ENCODE assay signal across 8 mouse cellular contexts in the genomic region with DNA sequence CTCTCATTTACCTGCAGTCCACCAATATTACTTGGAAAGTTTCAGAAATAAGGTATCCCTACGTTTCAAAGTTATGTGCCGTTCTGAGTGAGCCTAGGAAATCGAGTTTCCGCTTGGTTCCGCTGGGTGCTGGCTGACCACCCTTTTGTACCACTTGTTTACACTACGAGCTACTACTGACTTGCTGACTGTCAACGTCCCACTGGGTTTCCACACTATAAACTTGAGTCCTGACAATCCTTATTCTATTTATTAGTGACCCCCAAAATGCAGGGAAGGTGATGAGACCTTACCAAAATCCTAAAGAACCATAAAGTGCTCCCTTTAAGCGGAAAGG. TPM values are rescaled to one million over a fixed set of nuclear protein-coding genes. Genes with fewer than 3 reads are reported as not detected.
DNase-seq lines count a peak whose midpoint lies in the region; ATAC-seq and TF ChIP-seq lines count a peak whose summit lies in the region.

No protein-coding gene starts in this region.

- WGBS in heart, embryonic 13.5 days: 10% methylated on average over 8 of the region's 8 CpGs
- WGBS in hindbrain, embryonic 11.5 days: 9% methylated on average over 8 of the region's 8 CpGs

- no peaks in the 10 kb centered on the region for H3K9me3 ChIP-seq in heart, embryonic 13.5 days
- H3K9me3 ChIP-seq in MEL (replicated peaks; ENCODE audit: insufficient read depth, low read length): no peaks in the 10 kb centered on the region
- no peaks in the 10 kb centered on the region for H3K9me3 ChIP-seq in hindbrain, embryonic 11.5 days (ENCODE audit: control insufficient read depth, low read length)

- H3K36me3 ChIP-seq in heart, embryonic 13.5 days: no peaks in the 10 kb centered on the region
- peaks cover 0 to 16% of the 10 kb centered on the region in 2 experiments; a peak in 3 of 4 replicates for H3K36me3 ChIP-seq in MEL (ENCODE audit: control insufficient read depth in 1 of 2, insufficient read depth in 2 of 2, low read length in 2 of 2)
- H3K36me3 ChIP-seq in hindbrain, embryonic 11.5 days (ENCODE audit: control insufficient read depth, insufficient read depth, low read length): no peaks in the 10 kb centered on the region

- H3K4me3 ChIP-seq in heart, embryonic 13.5 days: peak overlapping the region; percentile 97
- peak overlapping the region; percentile 69 to 98 for H3K4me3 ChIP-seq in MEL (ENCODE audit: control insufficient read depth in 1 of 2, insufficient read depth in 1 of 2, low read depth in 2 of 2, low read length in 2 of 2)
- H3K4me3 ChIP-seq in hindbrain, embryonic 11.5 days (ENCODE audit: low read depth, low read length): peak overlapping the region; percentile 94

- peak overlapping the region; percentile 94 for H3K27ac ChIP-seq in heart, embryonic 13.5 days (replicated peaks)
- peak overlapping the region; percentile 91 for H3K27ac ChIP-seq in MEL (ENCODE audit: control insufficient read depth, low read depth, low read length)
- no peak overlapping the region for H3K27ac ChIP-seq in hindbrain, embryonic 11.5 days (ENCODE audit: low read depth, low read length)

- no peak for TF ChIP-seq RAD21 in MEL (IDR thresholded peaks at IDR 0.05; ENCODE audit: low read depth, low read length)

- peak overlapping the region; percentile 98 for H3K9ac ChIP-seq in heart, embryonic 13.5 days
- peak overlapping the region; percentile 94 for H3K9ac ChIP-seq in MEL (ENCODE audit: control insufficient read depth, low read depth, low read length, poor library complexity, severe bottlenecking)
- H3K9ac ChIP-seq in hindbrain, embryonic 11.5 days (ENCODE audit: low read depth, low read length): peak overlapping the region; percentile 99

- ATAC-seq in heart, embryonic 13.5 days (ENCODE audit: extremely low read depth, insufficient number of reproducible peaks, low FRiP score, low TSS enrichment): no peak
- peak; percentile 66 for ATAC-seq in hindbrain, embryonic 11.5 days (ENCODE audit: low FRiP score)
- ATAC-seq in megakaryocyte-erythroid progenitor cell, adult 5-6 weeks (replicated peaks; ENCODE audit: low FRiP score, low TSS enrichment, poor library complexity, severe bottlenecking): peak; percentile 54

- H3K4me2 ChIP-seq in heart, embryonic 13.5 days: peak overlapping the region; percentile 77
- peak overlapping the region; percentile 53 for H3K4me2 ChIP-seq in hindbrain, embryonic 11.5 days (replicated peaks; ENCODE audit: low read depth, low read length)

- TF ChIP-seq POLR2A in MEL (IDR thresholded peaks at IDR 0.05; ENCODE audit: control insufficient read depth in 1 of 2, insufficient read depth in 1 of 2, low read depth in 1 of 2, low read length in 2 of 2, poor library complexity in 1 of 2): no peak

- H3K4me1 ChIP-seq in heart, embryonic 13.5 days: peaks cover 16% of the 10 kb centered on the region
- peaks cover 0 to 6% of the 10 kb centered on the region in 2 experiments; a peak in 2 of 4 replicates for H3K4me1 ChIP-seq in MEL (ENCODE audit: control insufficient read depth in 1 of 2, insufficient read depth in 2 of 2, low read length in 2 of 2)
- H3K4me1 ChIP-seq in hindbrain, embryonic 11.5 days (replicated peaks; ENCODE audit: control insufficient read depth, insufficient read depth, low read length): peaks cover 4% of the 10 kb centered on the region; the same call in 1 of the 2 replicates

- no peak for TF ChIP-seq EP300 in MEL (IDR thresholded peaks at IDR 0.05; ENCODE audit: low read depth in 1 of 2, low read length in 2 of 2)

- H3K27me3 ChIP-seq in heart, embryonic 13.5 days (replicated peaks): no peaks in the 10 kb centered on the region
- no peaks in the 10 kb centered on the region for H3K27me3 ChIP-seq in MEL (ENCODE audit: control insufficient read depth in 1 of 2, insufficient read depth in 2 of 2, low read length in 2 of 2)
- no peaks in the 10 kb centered on the region for H3K27me3 ChIP-seq in hindbrain, embryonic 11.5 days (ENCODE audit: control insufficient read depth, insufficient read depth, low read length)

- no peak for TF ChIP-seq CTCF in MEL (IDR thresholded peaks at IDR 0.05 in 2 of 3, conservative IDR thresholded peaks at IDR 0.05 in 1 of 3; ENCODE audit: control insufficient read depth in 1 of 3, insufficient read depth in 1 of 3, low read depth in 2 of 3, low read length in 3 of 3, poor library complexity in 1 of 3, severe bottlenecking in 1 of 3)

- no peak for DNase-seq in heart, adult 11 months
- DNase-seq in MEL (ENCODE audit: low read depth, low spot score): no peak
- no peak for DNase-seq in hindbrain, embryonic 11.5 days (ENCODE audit: low spot score)
- no peak for DNase-seq in adrenal gland, postnatal 10 days
- DNase-seq in frontal cortex, postnatal 25 days (ENCODE audit: low spot score in 2 of 2): no peak
- DNase-seq in urinary bladder, postnatal 14 days (ENCODE audit: low spot score): no peak

- peaks cover 39% of the 10 kb centered on the region for H3K79me2 ChIP-seq in MEL (ENCODE audit: control insufficient read depth, insufficient read depth, low read length, poor library complexity)

TF ChIP-seq in MEL, 35 proteins besides CTCF, POLR2A, EP300 and RAD21:
- TF ChIP-seq SMC3 (IDR thresholded peaks at IDR 0.05; ENCODE audit: low read depth, low read length): no peak
- TF ChIP-seq SIN3A (IDR thresholded peaks at IDR 0.05; ENCODE audit: low read length): peak; percentile 85

RNA-seq across cellular contexts. Expression of a gene that starts 0.4 kb away (rescaled TPM):
- polyA plus RNA-seq in heart, embryonic 13.5 days (2015; fragmentation: Nextera tagmentation; extraction: Ambion mirVana): 52.3 and 55.5 TPM in 2 replicates
- 31.9 and 32.7 TPM in 2 replicates for total RNA-seq in MEL (2012; rRNA removed)
- polyA plus RNA-seq in MEL (2012; ENCODE audit: insufficient read depth in 1 of 2, insufficient read length in 2 of 2, low read depth in 1 of 2, low replicate concordance in 2 of 2, missing spikeins in 1 of 2): 10 to 100 TPM in 1 of 2 experiments, not detected in 1; 55.8 TPM
- 98.0 and 113 TPM in 2 replicates for polyA plus RNA-seq in hindbrain, embryonic 11.5 days (2014; fragmentation: Nextera tagmentation; extraction: Ambion mirVana)
- 78.3 and 81.6 TPM in 2 replicates for total RNA-seq in megakaryocyte-erythroid progenitor cell, adult 5-6 weeks (2014; fragmentation: Nextera tagmentation)
- 62.9 and 107 TPM in 2 replicates for total RNA-seq in megakaryocyte-erythroid progenitor cell, adult 5-6 weeks (2017)
- 10 to 100 TPM; 54.1 to 75.4 TPM for total RNA-seq in adrenal gland, postnatal 10 days (2021)

RNA-seq across cellular contexts. Expression of a gene that starts 15.2 kb away (rescaled TPM):
- polyA plus RNA-seq in heart, embryonic 13.5 days (2015; fragmentation: Nextera tagmentation; extraction: Ambion mirVana): 14.3 and 15.0 TPM in 2 replicates
- total RNA-seq in MEL (2012; rRNA removed): 19.0 and 20.2 TPM in 2 replicates
- 10 to 100 TPM in 1 of 2 experiments, not detected in 1; 49.0 TPM for polyA plus RNA-seq in MEL (2012; ENCODE audit: insufficient read depth in 1 of 2, insufficient read length in 2 of 2, low read depth in 1 of 2, low replicate concordance in 2 of 2, missing spikeins in 1 of 2)
- polyA plus RNA-seq in hindbrain, embryonic 11.5 days (2014; fragmentation: Nextera tagmentation; extraction: Ambion mirVana): 14.4 and 14.7 TPM in 2 replicates
- total RNA-seq in megakaryocyte-erythroid progenitor cell, adult 5-6 weeks (2014; fragmentation: Nextera tagmentation): 53.4 and 55.9 TPM in 2 replicates
- 38.7 and 66.0 TPM in 2 replicates for total RNA-seq in megakaryocyte-erythroid progenitor cell, adult 5-6 weeks (2017)
- total RNA-seq in adrenal gland, postnatal 10 days (2021): 10 to 100 TPM; 14.2 to 25.4 TPM

RNA-seq across cellular contexts. Expression of a gene that starts 29.8 kb away (rescaled TPM):
- polyA plus RNA-seq in heart, embryonic 13.5 days (2015; fragmentation: Nextera tagmentation; extraction: Ambion mirVana): 8.1 and 10.0 TPM in 2 replicates
- 73.7 and 83.5 TPM in 2 replicates for total RNA-seq in MEL (2012; rRNA removed)
- polyA plus RNA-seq in MEL (2012; ENCODE audit: insufficient read depth in 1 of 2, insufficient read length in 2 of 2, low read depth in 1 of 2, low replicate concordance in 2 of 2, missing spikeins in 1 of 2): 100 to 1,000 TPM in 1 of 2 experiments, not detected in 1; 114 TPM
- 16.8 and 30.6 TPM in 2 replicates for polyA plus RNA-seq in hindbrain, embryonic 11.5 days (2014; fragmentation: Nextera tagmentation; extraction: Ambion mirVana)
- total RNA-seq in megakaryocyte-erythroid progenitor cell, adult 5-6 weeks (2014; fragmentation: Nextera tagmentation): 34.5 and 34.9 TPM in 2 replicates
- total RNA-seq in megakaryocyte-erythroid progenitor cell, adult 5-6 weeks (2017): 69.9 and 75.2 TPM in 2 replicates
- total RNA-seq in adrenal gland, postnatal 10 days (2021): 10 to 100 TPM; 24.6 to 28.0 TPM

RNA-seq across cellular contexts. Expression of a gene that starts 42.4 kb away (rescaled TPM):
- polyA plus RNA-seq in heart, embryonic 13.5 days (2015; fragmentation: Nextera tagmentation; extraction: Ambion mirVana): 18.5 and 20.0 TPM in 2 replicates
- total RNA-seq in MEL (2012; rRNA removed): 16.6 and 17.6 TPM in 2 replicates
- polyA plus RNA-seq in MEL (2012; ENCODE audit: insufficient read depth in 1 of 2, insufficient read length in 2 of 2, low read depth in 1 of 2, low replicate concordance in 2 of 2, missing spikeins in 1 of 2): 10 to 100 TPM in 1 of 2 experiments, not detected in 1; 19.7 TPM
- polyA plus RNA-seq in hindbrain, embryonic 11.5 days (2014; fragmentation: Nextera tagmentation; extraction: Ambion mirVana): 30.4 and 30.7 TPM in 2 replicates
- total RNA-seq in megakaryocyte-erythroid progenitor cell, adult 5-6 weeks (2014; fragmentation: Nextera tagmentation): 21.0 and 24.9 TPM in 2 replicates
- total RNA-seq in megakaryocyte-erythroid progenitor cell, adult 5-6 weeks (2017): 16.1 and 29.1 TPM in 2 replicates
- 10 to 100 TPM in 1 of 2 experiments, 1 to 10 TPM in 1; 10.0 to 16.0 TPM for total RNA-seq in adrenal gland, postnatal 10 days (2021)

RNA-seq across cellular contexts. Expression of a gene that starts 55.1 kb away (rescaled TPM):
- polyA plus RNA-seq in heart, embryonic 13.5 days (2015; fragmentation: Nextera tagmentation; extraction: Ambion mirVana): 109 and 125 TPM in 2 replicates
- total RNA-seq in MEL (2012; rRNA removed): 84.8 and 102 TPM in 2 replicates
- polyA plus RNA-seq in MEL (2012; ENCODE audit: insufficient read depth in 1 of 2, insufficient read length in 2 of 2, low read depth in 1 of 2, low replicate concordance in 2 of 2, missing spikeins in 1 of 2): 100 to 1,000 TPM in 1 of 2 experiments, not detected in 1; 103 TPM
- polyA plus RNA-seq in hindbrain, embryonic 11.5 days (2014; fragmentation: Nextera tagmentation; extraction: Ambion mirVana): 165 and 167 TPM in 2 replicates
- 80.8 and 117 TPM in 2 replicates for total RNA-seq in megakaryocyte-erythroid progenitor cell, adult 5-6 weeks (2014; fragmentation: Nextera tagmentation)
- total RNA-seq in megakaryocyte-erythroid progenitor cell, adult 5-6 weeks (2017): 129 and 194 TPM in 2 replicates
- 100 to 1,000 TPM in 1 of 2 experiments, 10 to 100 TPM in 1; 95.2 to 101 TPM for total RNA-seq in adrenal gland, postnatal 10 days (2021)
